Mouse (Mus musculus) liver, embryonic 14.5 days (tissue): Measurements from ENCODE around the gene Fhl5. TPM values are rescaled to one million over a fixed set of nuclear protein-coding genes. Genes with fewer than 3 reads are reported as not detected.

ENCODE experiments used
- ATAC-seq: fragments of 200-750 bp; cut with Nextera tagmentation; 2 replicates; pipeline ENCODE4 v1.8.0; 2017; ENCODE audit warnings: moderate number of reproducible peaks, mild to moderate bottlenecking, moderate library complexity; ENCODE audit not compliant: insufficient read depth
- DNase-seq, 3 experiments: peaks; one replicate each; pipeline ENCODE4 v3.0.0-alpha.2; 2012 to 2013; ENCODE audit warnings: low read depth in 3 of 3, low spot score in 3 of 3
- H3K27ac ChIP-seq: fragments of 300-500 bp; sonication (generic); 2 replicates; pipeline ENCODE4 v1.5.1; 2014; ENCODE audit warnings: moderate library complexity, mild to moderate bottlenecking, control low read depth, inconsistent platforms
- H3K27me3 ChIP-seq: fragments of 300-500 bp; sonication (generic); 2 replicates; pipeline ENCODE4 v1.6.1; 2014; ENCODE audit warnings: mild to moderate bottlenecking, low read length, moderate library complexity; ENCODE audit not compliant: control insufficient read depth, insufficient read depth
- H3K36me3 ChIP-seq: fragments of 300-500 bp; sonication (generic); replicated peaks from 2 replicates; pipeline ENCODE4 v1.6.1; 2014; ENCODE audit warnings: low read depth; ENCODE audit not compliant: control insufficient read depth, insufficient read depth
- H3K4me1 ChIP-seq, 2 experiments: fragments of 200-500 bp in 1 of 2; fragments of 300-500 bp in 1 of 2; sonication (generic) in 1 of 2; replicated peaks; 2 replicates each; pipeline ENCODE4 v1.6.1; 2012 to 2014; ENCODE audit warnings: antibody characterized with exemption in 1 of 2, inconsistent platforms in 1 of 2, low read length in 1 of 2; ENCODE audit not compliant: control insufficient read depth in 2 of 2, insufficient read depth in 2 of 2
- H3K4me2 ChIP-seq: fragments of 300-500 bp; sonication (generic); 2 replicates; pipeline ENCODE4 v1.6.1; 2014; ENCODE audit warnings: low read depth, mild to moderate bottlenecking, control low read depth, moderate library complexity
- H3K4me3 ChIP-seq, 2 experiments: fragments of 200-500 bp in 1 of 2; fragments of 300-500 bp in 1 of 2; sonication (generic) in 1 of 2; 2 replicates each; pipeline ENCODE4 v1.5.1; 2012 to 2014; ENCODE audit warnings: low read depth in 2 of 2, low read length in 2 of 2, mild to moderate bottlenecking in 2 of 2, control low read depth in 1 of 2, inconsistent platforms in 1 of 2, moderate library complexity in 1 of 2; ENCODE audit not compliant: insufficient read depth in 1 of 2
- H3K9ac ChIP-seq: fragments of 300-500 bp; sonication (generic); replicated peaks from 2 replicates; pipeline ENCODE4 v1.6.1; 2014; ENCODE audit warnings: mild to moderate bottlenecking, control low read depth, moderate library complexity
- H3K9me3 ChIP-seq: fragments of 300-500 bp; sonication (generic); 2 replicates; pipeline ENCODE4 v1.6.1; 2016; ENCODE audit warnings: low read length, mixed read lengths; ENCODE audit not compliant: control insufficient read depth
- CTCF ChIP-seq: IDR thresholded peaks from 2 replicates; pipeline ENCODE4 v1.5.1; 2016; ENCODE audit warnings: antibody characterized with exemption, low read depth, control low read depth
- EP300 ChIP-seq: IDR thresholded peaks from 2 replicates; pipeline ENCODE4 v1.6.1; 2016; ENCODE audit warnings: antibody characterized with exemption, low read depth
- WGBS: fragments of 180-500 bp; shearing (Covaris S2); extraction: QIAGEN DNeasy Blood & Tissue Kit; methylation state at CpG from one replicate; pipeline ENCODE4 v1.1.7; 2014; ENCODE audit not compliant: insufficient replicate concordance; 5-methylcytosine and 5-hydroxymethylcytosine counted together
- polyA plus RNA-seq, 2 experiments: library from polyadenylated mRNA; depleted of rRNA in 1 of 2; stranded (reverse) in 1 of 2; unstranded in 1 of 2; fragments of >200 nt; fragmentation: Nextera tagmentation in 1 of 2; extraction: Ambion mirVana in 1 of 2; gene quantifications; 2 replicates each; pipeline versions ENCODE4 v1.2.1 to v1.2.3; 2012 to 2014

The Fhl5 gene
- polyA plus RNA-seq, 2 experiments = not detected

GRCm38 (mm10) chr4:25179617-25180208 is 63.0 kb downstream of the Fhl5 start:
- no peaks in the 10 kb centered on the region for H3K36me3 ChIP-seq
- H3K9ac ChIP-seq = no peak overlapping the region
- ATAC-seq = no peak
- H3K4me3 ChIP-seq = no peak overlapping the region
- TF ChIP-seq EP300 (no peak), CTCF (no peak)
- H3K4me2 ChIP-seq = no peak overlapping the region
- H3K9me3 ChIP-seq = no peaks in the 10 kb centered on the region
- H3K27ac ChIP-seq = no peak overlapping the region
- 45% methylated on average over 4 of the region's 4 CpGs for WGBS
- DNase-seq = no peak
- H3K4me1 ChIP-seq = no peaks in the 10 kb centered on the region
- no peaks in the 10 kb centered on the region for H3K27me3 ChIP-seq

Other genes with a start within 250 kb of the Fhl5 start
- gene Ufl1, start 38.9 kb upstream of the Fhl5 start, polyA plus RNA-seq (2012; rRNA removed) = 1.8 and 2.9 TPM in 2 replicates
- gene Ufl1, start 38.9 kb upstream of the Fhl5 start, polyA plus RNA-seq (2014; fragmentation: Nextera tagmentation; extraction: Ambion mirVana) = 18.8 and 20.1 TPM in 2 replicates